Mouse (Mus musculus): Measurements from ENCODE around the gene Klk8.

- TF ChIP-seq POLR2A (IDR thresholded peaks at IDR 0.05; ENCODE audit: borderline replicate concordance, low read depth, low read length): no peak
- no peak for TF ChIP-seq CTCF (IDR thresholded peaks at IDR 0.05; ENCODE audit: low read depth, low read length)
Observed at GRCm38 (mm10) chr7:43816746-43817145, 19.4 kb downstream of the Klk8 start.
